Mouse (Mus musculus) cortical plate, adult 2 months (tissue): Measurements from ENCODE around the gene Slc35a2.

ENCODE experiments used
- CTCF ChIP-seq: fragments of 200-500 bp; IDR thresholded peaks from 2 replicates; pipeline ENCODE4 v1.5.1; 2011; ENCODE audit warnings: mild to moderate bottlenecking, control low read depth, low read length; ENCODE audit not compliant: insufficient read depth; ENCODE audit errors: extremely low read depth
- POLR2A ChIP-seq: fragments of 200-500 bp; IDR thresholded peaks from 2 replicates; pipeline ENCODE4 v1.6.1; 2011; ENCODE audit warnings: mild to moderate bottlenecking, low read length, control low read depth; ENCODE audit not compliant: insufficient read depth; ENCODE audit errors: extremely low read depth

- TF ChIP-seq CTCF (no peak), POLR2A (no peak)
Observed at GRCm38 (mm10) chrX:7928270-7928790, 44.5 kb downstream of the Slc35a2 start, which contains the start of gene Eras.
